Mouse (Mus musculus) hindbrain, postnatal 0 days (tissue): Measurements from ENCODE around the gene Top3a. TPM values are rescaled to one million over a fixed set of nuclear protein-coding genes. Genes with fewer than 3 reads are reported as not detected.

ENCODE experiments used
- ATAC-seq: fragments of 200-750 bp; cut with Nextera tagmentation; 2 replicates; pipeline ENCODE4 v1.8.0; 2017; ENCODE audit warnings: mild to moderate bottlenecking, moderate TSS enrichment, moderate library complexity
- DNase-seq: peaks from one replicate; pipeline ENCODE4 v3.0.0-alpha.2; 2015; ENCODE audit warnings: low spot score
- H3K27ac ChIP-seq: fragments of 300-500 bp; sonication (generic); 2 replicates; pipeline ENCODE4 v1.5.1; 2014; ENCODE audit warnings: mild to moderate bottlenecking
- H3K27me3 ChIP-seq: fragments of 300-500 bp; sonication (generic); 2 replicates; pipeline ENCODE4 v1.6.1; 2014; ENCODE audit warnings: low read length, mixed read lengths; ENCODE audit not compliant: insufficient read depth
- H3K36me3 ChIP-seq: fragments of 300-500 bp; sonication (generic); 2 replicates; pipeline ENCODE4 v1.6.1; 2014; ENCODE audit warnings: low read length, mixed read lengths; ENCODE audit not compliant: insufficient read depth
- H3K4me1 ChIP-seq: fragments of 300-500 bp; sonication (generic); 2 replicates; pipeline ENCODE4 v1.6.1; 2014; ENCODE audit warnings: antibody characterized with exemption, low read length, mixed read lengths; ENCODE audit not compliant: insufficient read depth
- H3K4me2 ChIP-seq: fragments of 300-500 bp; sonication (generic); 2 replicates; pipeline ENCODE4 v1.6.1; 2014; ENCODE audit warnings: low read depth, mild to moderate bottlenecking, low read length, moderate library complexity, mixed read lengths
- H3K4me3 ChIP-seq: fragments of 300-500 bp; sonication (generic); 2 replicates; pipeline ENCODE4 v1.5.1; 2014; ENCODE audit warnings: low read length
- H3K9ac ChIP-seq: fragments of 300-500 bp; sonication (generic); replicated peaks from 2 replicates; pipeline ENCODE4 v1.6.1; 2014; ENCODE audit warnings: mild to moderate bottlenecking, low read length, moderate library complexity, mixed read lengths
- H3K9me3 ChIP-seq: fragments of 300-500 bp; sonication (generic); 2 replicates; pipeline ENCODE4 v1.6.1; 2016; ENCODE audit warnings: low read length, mixed read lengths
- CTCF ChIP-seq: IDR thresholded peaks from 2 replicates; pipeline ENCODE4 v1.5.1; 2016; ENCODE audit warnings: antibody characterized with exemption, control low read depth, low read depth
- WGBS: fragments of 180-500 bp; shearing (Covaris S2); extraction: QIAGEN DNeasy Blood & Tissue Kit; methylation state at CpG from one replicate; pipeline ENCODE4 v1.1.7; 2014; 5-methylcytosine and 5-hydroxymethylcytosine counted together
- polyA plus RNA-seq: library from polyadenylated mRNA; unstranded; fragments of >200 nt; fragmentation: Nextera tagmentation; extraction: Ambion mirVana; gene quantifications from 2 replicates; pipeline ENCODE4 v1.2.1, GENCODE M21; 2015
- total RNA-seq: library from RNA; depleted of rRNA; stranded (reverse); fragments of >200 nt; gene quantifications from 2 replicates; pipeline ENCODE4 v1.2.3, GENCODE M21; 2014

Top3a gene
- total and polyA plus RNA-seq, 2 experiments from 2014 or later = 3.9 to 11.0 TPM

GRCm38 (mm10) chr11:60731251-60731650 lies 45.9 kb downstream of the Top3a start:
- Histone ChIP-seq H3K36me3 (peaks cover 19% of the 10 kb centered on the region), H3K27ac (no peak overlapping the region), H3K4me2 (no peak overlapping the region), H3K4me1 (peaks cover 14% of the 10 kb centered on the region), H3K4me3 (no peak overlapping the region), H3K27me3 (no peaks in the 10 kb centered on the region), H3K9ac (no peak overlapping the region), H3K9me3 (no peaks in the 10 kb centered on the region)
- ATAC-seq = no peak
- WGBS = 92% methylated on average over 14 of the region's 14 CpGs
- TF ChIP-seq CTCF = no peak
- DNase-seq = no peak

DNA sequence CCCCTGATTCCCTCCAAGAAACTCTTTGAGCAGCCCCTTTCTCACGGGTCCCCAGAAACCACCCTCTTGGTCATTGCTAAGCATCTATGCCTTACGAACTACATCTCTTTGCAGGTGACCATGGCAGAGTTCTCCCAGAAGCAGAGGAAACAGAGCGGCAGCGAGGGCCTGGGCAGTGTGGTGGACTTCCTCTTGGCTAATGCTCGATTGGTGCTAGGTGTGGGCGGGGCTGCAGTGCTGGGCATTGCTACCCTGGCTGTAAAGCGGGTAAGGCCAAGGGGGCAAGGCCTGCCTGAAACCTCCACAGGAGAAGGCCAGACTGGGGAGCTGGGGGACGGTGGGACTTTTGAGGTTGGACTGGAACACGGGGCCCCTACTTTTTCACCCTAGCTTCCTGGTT lies 47.0 kb downstream of the Top3a start:
- peaks cover 14% of the 10 kb centered on the region for H3K4me1 ChIP-seq
- ATAC-seq = no peak
- WGBS = 87% methylated on average over 9 of the region's 9 CpGs
- H3K27me3 ChIP-seq = no peaks in the 10 kb centered on the region
- H3K36me3 ChIP-seq = peaks cover 19% of the 10 kb centered on the region
- H3K9me3 ChIP-seq = no peaks in the 10 kb centered on the region
- TF ChIP-seq CTCF = no peak
- H3K4me3 ChIP-seq = no peak overlapping the region
- no peak overlapping the region for H3K27ac ChIP-seq
- 0 out of 2 replicates have a peak overlapping the region, but pooled peaks have one; percentile 2 for H3K9ac ChIP-seq
- no peak overlapping the region for H3K4me2 ChIP-seq
- no peak for DNase-seq

GRCm38 (mm10) chr11:60729217-60729641 lies 47.9 kb downstream of the Top3a start:
- peaks cover 14% of the 10 kb centered on the region for H3K4me1 ChIP-seq
- peaks cover 23% of the 10 kb centered on the region for H3K36me3 ChIP-seq
- no peaks in the 10 kb centered on the region for H3K9me3 ChIP-seq
- H3K4me3 ChIP-seq = peak overlapping the region; percentile 91
- 68% methylated on average over 6 of the region's 6 CpGs for WGBS
- DNase-seq (no peak), ATAC-seq (no peak)
- H3K27ac ChIP-seq = no peak overlapping the region
- TF ChIP-seq CTCF = no peak
- H3K4me2 ChIP-seq = peak overlapping the region; percentile 72
- H3K27me3 ChIP-seq = no peaks in the 10 kb centered on the region
- peak overlapping the region; percentile 85 for H3K9ac ChIP-seq

GRCm38 (mm10) chr11:60728260-60728761 lies 48.9 kb downstream of the Top3a start, which contains the start of gene Mief2:
Mief2 (plus strand) TSS chr11:60728398.
- Histone ChIP-seq H3K4me3 (peak within 1 kb of the TSS; percentile 91), H3K4me2 (peak within 1 kb of the TSS; percentile 72), H3K4me1 (peaks cover 14% of the 10 kb centered on the region), H3K27me3 (no peaks in the 10 kb centered on the region), H3K36me3 (peaks cover 32% of the 10 kb centered on the region), H3K27ac (peak within 1 kb of the TSS; percentile 92), H3K9me3 (no peaks in the 10 kb centered on the region), H3K9ac (peak within 1 kb of the TSS; percentile 85)
- WGBS = under 1% methylated on average over 44 of the region's 44 CpGs
- peak; percentile 98 for DNase-seq
- ATAC-seq = peak; percentile 96
- TF ChIP-seq CTCF = no peak

GRCm38 (mm10) chr11:60727392-60728140 lies 49.6 kb downstream of the Top3a start:
- peak; percentile 7 for DNase-seq
- no peak for TF ChIP-seq CTCF
- H3K4me1 ChIP-seq = peaks cover 14% of the 10 kb centered on the region
- peak; percentile 10; the same call in 1 of the 2 replicates for ATAC-seq
- peak overlapping the region; percentile 91 for H3K4me3 ChIP-seq
- no peaks in the 10 kb centered on the region for H3K27me3 ChIP-seq
- no peaks in the 10 kb centered on the region for H3K9me3 ChIP-seq
- H3K27ac ChIP-seq = peak overlapping the region; percentile 92
- 2% methylated on average over 12 of the region's 12 CpGs for WGBS
- H3K4me2 ChIP-seq = peak overlapping the region; percentile 72
- H3K36me3 ChIP-seq = peaks cover 39% of the 10 kb centered on the region
- H3K9ac ChIP-seq = peak overlapping the region; percentile 85

DNA sequence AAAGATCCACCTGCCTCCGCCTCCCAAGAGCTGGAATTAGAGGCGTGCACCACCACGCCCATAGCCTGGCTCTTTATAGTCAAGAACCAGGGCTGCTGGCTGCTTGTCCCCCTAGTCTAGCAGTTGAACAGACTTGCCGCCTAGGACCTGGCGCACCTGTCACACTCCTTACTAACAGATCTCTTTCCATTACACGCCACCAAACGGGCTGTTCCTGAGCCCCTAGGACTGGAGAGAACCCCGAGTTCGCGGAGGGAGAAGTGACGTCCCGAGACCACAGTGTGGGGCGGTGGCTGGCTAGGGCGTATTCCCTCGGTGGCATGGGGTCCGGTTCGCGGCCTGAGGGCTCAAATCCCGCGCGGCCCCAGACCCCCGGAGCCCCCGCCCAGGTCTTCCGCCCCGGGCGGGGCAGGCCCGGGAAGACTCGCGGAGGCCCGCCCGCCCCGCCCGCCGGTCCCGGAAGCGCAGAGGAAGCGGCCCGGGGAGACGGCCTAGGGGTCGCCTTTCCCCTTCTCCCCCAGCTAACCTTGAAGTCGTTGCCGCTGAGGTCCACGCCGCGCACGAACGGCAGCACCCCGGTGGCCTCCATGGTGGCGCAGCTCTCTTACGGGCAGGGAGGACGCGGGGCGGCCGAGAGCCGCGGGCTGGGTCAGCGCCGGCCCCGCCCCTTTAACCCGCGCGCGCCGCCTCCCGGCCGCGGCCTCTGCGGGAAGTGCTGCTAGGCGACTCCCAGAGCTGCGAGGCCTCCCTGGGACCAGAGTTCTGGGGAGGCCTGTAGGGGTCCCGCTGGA lies 50.4 kb downstream of the Top3a start, which contains the start of gene Flii:
Gene Flii (minus strand): TSS at position 663 of the 791 bp plus-strand sequence.
- peak within 1 kb of the TSS; percentile 72 for H3K4me2 ChIP-seq
- H3K36me3 ChIP-seq = peaks cover 43% of the 10 kb centered on the region
- peaks cover 14% of the 10 kb centered on the region for H3K4me1 ChIP-seq
- peak; percentile 82 for DNase-seq
- peak within 1 kb of the TSS; percentile 91 for H3K4me3 ChIP-seq
- peak within 1 kb of the TSS; percentile 92 for H3K27ac ChIP-seq
- TF ChIP-seq CTCF = peak; percentile 58
- WGBS = under 1% methylated on average over 64 of the region's 71 CpGs
- H3K9ac ChIP-seq = peak within 1 kb of the TSS; percentile 85
- no peaks in the 10 kb centered on the region for H3K9me3 ChIP-seq
- no peaks in the 10 kb centered on the region for H3K27me3 ChIP-seq
- ATAC-seq = peak; percentile 77
